8 mouse cellular contexts compared by ENCODE assay signal in genomic region chr4:133010611-133011010, GRCm38 (mm10). TPM values are rescaled to one million over a fixed set of nuclear protein-coding genes. Genes with fewer than 3 reads are reported as not detected.
DNase-seq lines count a peak whose midpoint lies in the region; ATAC-seq lines count a peak whose summit lies in the region.

No protein-coding gene starts in this region.

- H3K36me3 ChIP-seq in heart, embryonic 13.5 days: no peaks in the 10 kb centered on the region
- no peaks in the 10 kb centered on the region for H3K36me3 ChIP-seq in hindbrain, embryonic 10.5 days
- H3K36me3 ChIP-seq in liver, embryonic 16.5 days (ENCODE audit: control insufficient read depth, insufficient read depth): no peaks in the 10 kb centered on the region

- H3K27me3 ChIP-seq in heart, embryonic 13.5 days (replicated peaks): peaks cover 8% of the 10 kb centered on the region
- peaks cover 19% of the 10 kb centered on the region for H3K27me3 ChIP-seq in hindbrain, embryonic 10.5 days (ENCODE audit: insufficient read depth, poor library complexity, severe bottlenecking)
- peaks cover 44% of the 10 kb centered on the region for H3K27me3 ChIP-seq in liver, embryonic 16.5 days (ENCODE audit: control insufficient read depth, insufficient read depth, low read depth, low read length)

- 1% methylated on average over 17 of the region's 17 CpGs for WGBS in heart, embryonic 13.5 days
- under 1% methylated on average over 17 of the region's 17 CpGs for WGBS in hindbrain, embryonic 10.5 days
- 2% methylated on average over 17 of the region's 17 CpGs for WGBS in liver, embryonic 16.5 days (ENCODE audit: insufficient replicate concordance)

- H3K4me2 ChIP-seq in heart, embryonic 13.5 days: peak overlapping the region; percentile 73
- peak overlapping the region; percentile 85 for H3K4me2 ChIP-seq in liver, embryonic 16.5 days (ENCODE audit: low read depth, low read length)

- H3K9me3 ChIP-seq in heart, embryonic 13.5 days: no peaks in the 10 kb centered on the region
- no peaks in the 10 kb centered on the region for H3K9me3 ChIP-seq in hindbrain, embryonic 10.5 days
- H3K9me3 ChIP-seq in liver, embryonic 16.5 days (replicated peaks; ENCODE audit: control insufficient read depth, low read length): no peaks in the 10 kb centered on the region

- peak overlapping the region; percentile 98; the same call in 1 of the 2 replicates for H3K27ac ChIP-seq in heart, embryonic 13.5 days (replicated peaks)
- H3K27ac ChIP-seq in brown adipose tissue, adult 24 weeks (replicated peaks; ENCODE audit: low read depth, low read length): no peak overlapping the region
- H3K27ac ChIP-seq in hindbrain, embryonic 10.5 days: peak overlapping the region; percentile 99
- H3K27ac ChIP-seq in liver, embryonic 16.5 days (ENCODE audit: low read length): no peak overlapping the region

- no peak for DNase-seq in heart, adult 9 months (ENCODE audit: low spot score in 2 of 2)
- DNase-seq in hindbrain, embryonic 10.5 days (ENCODE audit: low spot score): no peak
- DNase-seq in thymus, postnatal 25 days: peak; percentile 50
- DNase-seq in gastrocnemius, postnatal 10 days: no peak
- no peak for DNase-seq in ovary, postnatal 10 days (ENCODE audit: low spot score)

- peak overlapping the region; percentile 98 for H3K4me3 ChIP-seq in heart, embryonic 13.5 days
- peak overlapping the region; percentile 73 for H3K4me3 ChIP-seq in brown adipose tissue, adult 24 weeks (ENCODE audit: insufficient read depth, low read depth, low read length)
- peak overlapping the region; percentile 97 for H3K4me3 ChIP-seq in hindbrain, embryonic 10.5 days
- H3K4me3 ChIP-seq in liver, embryonic 16.5 days (ENCODE audit: low read depth, low read length): peak overlapping the region; percentile 76

- H3K9ac ChIP-seq in heart, embryonic 13.5 days: peak overlapping the region; percentile 100
- peak overlapping the region; percentile 74; the same call in 1 of the 2 replicates for H3K9ac ChIP-seq in liver, embryonic 16.5 days (ENCODE audit: low read depth, low read length)

- no peak for ATAC-seq in heart, embryonic 13.5 days (ENCODE audit: extremely low read depth, insufficient number of reproducible peaks, low FRiP score, low TSS enrichment)
- ATAC-seq in liver, embryonic 16.5 days (ENCODE audit: low read depth): no peak

- peaks cover 57% of the 10 kb centered on the region for H3K4me1 ChIP-seq in heart, embryonic 13.5 days
- H3K4me1 ChIP-seq in brown adipose tissue, adult 24 weeks (ENCODE audit: control insufficient read depth, insufficient read depth, insufficient read length, low read length): peaks cover 5% of the 10 kb centered on the region; the same call in 1 of the 2 replicates
- peaks cover 79% of the 10 kb centered on the region for H3K4me1 ChIP-seq in hindbrain, embryonic 10.5 days (replicated peaks)
- peaks cover 46% of the 10 kb centered on the region for H3K4me1 ChIP-seq in liver, embryonic 16.5 days (ENCODE audit: control insufficient read depth, low read depth, low read length)

RNA-seq across cellular contexts. Expression of gene Ahdc1, which starts 0.4 kb away (rescaled TPM):
- polyA plus RNA-seq in heart, embryonic 13.5 days (2015; fragmentation: Nextera tagmentation; extraction: Ambion mirVana): 6.5 and 6.9 TPM in 2 replicates
- 16.4 and 26.1 TPM in 2 replicates for polyA plus RNA-seq in brown adipose tissue, adult 24 weeks (2012; ENCODE audit: insufficient read depth, insufficient read length, missing spikeins)
- polyA plus RNA-seq in hindbrain, embryonic 10.5 days (2016; fragmentation: Nextera tagmentation; extraction: Ambion mirVana): 9.0 and 9.7 TPM in 2 replicates
- polyA plus RNA-seq in liver, embryonic 16.5 days (2015; fragmentation: Nextera tagmentation; extraction: Ambion mirVana): 0.70 and 1.6 TPM in 2 replicates
- 10 to 100 TPM; 58.2 to 82.8 TPM for total RNA-seq in gastrocnemius, postnatal 10 days (2021)

RNA-seq across cellular contexts. Expression of gene Fgr, which starts 36.7 kb away (rescaled TPM):
- 0.21 and 0.23 TPM in 2 replicates for polyA plus RNA-seq in heart, embryonic 13.5 days (2015; fragmentation: Nextera tagmentation; extraction: Ambion mirVana)
- 0.55 TPM in 1 of 2 replicates, not detected in the other for polyA plus RNA-seq in brown adipose tissue, adult 24 weeks (2012; ENCODE audit: insufficient read depth, insufficient read length, missing spikeins)
- 0.14 TPM in 1 of 2 replicates, not detected in the other for polyA plus RNA-seq in hindbrain, embryonic 10.5 days (2016; fragmentation: Nextera tagmentation; extraction: Ambion mirVana)
- polyA plus RNA-seq in liver, embryonic 16.5 days (2015; fragmentation: Nextera tagmentation; extraction: Ambion mirVana): 2.4 and 3.2 TPM in 2 replicates
- under 1 TPM; 0.09 to 0.54 TPM for total RNA-seq in gastrocnemius, postnatal 10 days (2021)

Comparison
In these comparisons a context has a peak if more than half of its experiments do, and no peak if none do; other contexts are left out.
1. H3K27ac ChIP-seq: peak in heart, embryonic 13.5 days (single experiment) and hindbrain, embryonic 10.5 days (single experiment); none in brown adipose tissue, adult 24 weeks (single experiment) and liver, embryonic 16.5 days (single experiment).
2. Peak in every context shown above with its lines, with median percentiles within 50 percentile points of each other: H3K4me3 ChIP-seq.